Mouse (Mus musculus): ENCODE measurements around the gene Mecom.

The Mecom gene

DNA sequence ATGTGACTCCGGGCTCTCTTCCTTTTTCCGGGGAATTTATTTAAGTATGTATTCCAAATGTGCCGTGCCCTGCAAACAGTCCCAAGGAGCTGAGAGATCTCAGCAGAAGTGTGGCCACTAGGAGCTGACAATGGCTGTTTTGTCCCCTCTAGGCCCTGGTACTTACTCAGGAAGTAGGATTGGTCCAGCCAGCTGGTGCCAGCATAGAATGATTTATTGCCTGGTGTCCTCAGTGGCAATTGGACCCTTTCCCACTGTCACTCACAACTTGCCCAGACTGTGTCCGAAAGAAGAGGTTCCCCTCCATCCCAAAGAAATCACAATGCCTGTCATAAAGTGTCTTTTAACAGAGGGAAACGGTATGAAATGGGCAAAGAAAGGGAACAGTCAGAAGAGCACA lies 340.4 kb downstream of the Mecom start:
- no peak for DNase-seq (ENCODE audit: low spot score)

DNA sequence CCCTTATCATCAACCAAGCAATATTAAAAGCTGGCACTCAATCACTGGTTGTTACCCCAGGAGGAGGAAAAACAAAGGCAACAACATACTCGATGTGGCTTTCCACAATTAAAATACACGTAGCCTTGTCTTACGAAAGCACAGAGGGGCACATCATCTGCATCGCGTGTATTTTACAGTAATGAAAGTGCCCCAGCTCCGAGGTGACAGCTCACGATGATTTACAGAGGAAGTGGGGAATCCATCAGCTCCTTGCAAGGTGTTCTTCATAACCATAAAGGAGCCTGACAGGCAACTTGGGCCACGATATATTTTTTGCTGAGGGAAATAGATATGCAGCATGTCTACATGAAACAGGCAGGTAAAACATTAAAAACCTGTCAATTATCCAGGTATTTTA lies 341.7 kb downstream of the Mecom start:
- DNase-seq (ENCODE audit: low spot score): no peak

DNA sequence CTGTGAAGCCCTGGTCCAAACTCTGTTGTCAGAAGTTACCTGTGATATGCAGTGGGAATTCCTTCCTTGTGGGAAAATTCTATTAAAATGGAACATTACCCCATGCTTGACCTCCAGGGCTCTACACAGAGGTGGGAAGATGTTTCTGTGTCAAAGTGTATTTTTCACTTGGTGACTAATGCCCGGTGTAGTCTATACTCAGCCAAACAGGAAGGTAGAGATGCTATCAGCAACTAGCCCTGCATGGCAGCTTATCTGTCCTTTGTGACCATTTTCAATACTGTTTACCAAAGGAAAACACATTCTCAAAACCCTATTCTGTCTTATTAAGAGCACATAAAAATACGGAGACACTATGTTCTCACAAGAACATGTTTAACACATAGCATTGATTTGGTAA lies 344.0 kb downstream of the Mecom start:
- DNase-seq (ENCODE audit: low spot score): no peak

DNA sequence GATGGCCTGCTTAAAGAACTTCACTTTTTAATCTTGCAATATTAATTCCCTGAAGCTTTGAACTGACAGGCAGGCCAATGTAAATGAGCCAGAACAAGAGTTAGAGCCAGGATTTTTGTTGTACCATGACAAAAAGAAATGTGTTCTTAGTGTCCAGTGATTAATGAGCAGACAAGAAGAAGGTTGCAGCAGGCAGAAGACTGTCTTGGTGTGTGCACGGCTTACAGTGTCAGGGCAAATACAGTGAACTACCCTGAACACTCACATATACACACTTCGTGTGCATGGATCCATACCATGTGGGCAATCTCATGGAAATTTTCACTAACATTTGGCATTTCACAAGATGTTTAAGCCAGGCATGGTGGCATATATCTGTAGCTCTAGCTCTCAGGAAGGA lies 349.0 kb downstream of the Mecom start:
- DNase-seq (ENCODE audit: low spot score): no peak

DNA sequence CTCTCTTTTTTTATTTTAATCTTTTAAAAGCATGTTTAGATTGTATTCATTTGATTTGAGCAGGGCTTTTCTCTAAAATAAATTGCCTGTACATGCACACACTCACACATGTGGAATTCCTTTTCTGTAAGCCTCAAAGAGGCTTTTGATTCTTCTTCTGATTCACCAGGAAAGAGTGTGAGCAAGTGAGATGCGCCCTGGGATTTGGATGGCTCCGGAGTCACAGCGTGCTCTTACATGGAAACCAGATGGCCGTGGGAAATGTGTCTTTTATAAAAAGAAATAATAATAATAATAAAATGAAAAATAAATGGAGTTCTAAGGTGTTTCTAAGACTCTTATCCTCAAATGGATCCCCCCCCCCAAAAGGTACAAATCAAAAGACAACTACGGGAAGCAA lies 349.6 kb downstream of the Mecom start:
- no peak for DNase-seq (ENCODE audit: low spot score)

DNA sequence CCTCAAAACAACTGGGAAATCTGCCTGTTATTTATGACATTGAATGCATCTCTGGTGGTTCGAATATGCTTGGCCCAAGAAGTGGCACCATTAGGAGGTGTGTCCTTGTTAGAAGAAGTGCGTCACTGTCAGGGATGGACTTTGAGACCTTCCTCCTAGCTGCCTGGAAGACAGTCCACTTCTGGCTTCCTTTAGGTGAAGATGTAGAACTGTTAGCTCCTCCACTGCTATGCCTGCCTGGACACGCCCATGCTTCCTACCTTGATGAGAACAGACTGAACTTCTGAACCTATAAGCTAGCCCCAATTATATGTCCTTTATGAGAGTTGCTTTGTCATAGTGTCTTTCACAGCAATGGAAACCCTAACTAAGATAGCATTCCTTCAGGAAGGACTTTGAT lies 352.6 kb downstream of the Mecom start:
- DNase-seq (ENCODE audit: low spot score): no peak

DNA sequence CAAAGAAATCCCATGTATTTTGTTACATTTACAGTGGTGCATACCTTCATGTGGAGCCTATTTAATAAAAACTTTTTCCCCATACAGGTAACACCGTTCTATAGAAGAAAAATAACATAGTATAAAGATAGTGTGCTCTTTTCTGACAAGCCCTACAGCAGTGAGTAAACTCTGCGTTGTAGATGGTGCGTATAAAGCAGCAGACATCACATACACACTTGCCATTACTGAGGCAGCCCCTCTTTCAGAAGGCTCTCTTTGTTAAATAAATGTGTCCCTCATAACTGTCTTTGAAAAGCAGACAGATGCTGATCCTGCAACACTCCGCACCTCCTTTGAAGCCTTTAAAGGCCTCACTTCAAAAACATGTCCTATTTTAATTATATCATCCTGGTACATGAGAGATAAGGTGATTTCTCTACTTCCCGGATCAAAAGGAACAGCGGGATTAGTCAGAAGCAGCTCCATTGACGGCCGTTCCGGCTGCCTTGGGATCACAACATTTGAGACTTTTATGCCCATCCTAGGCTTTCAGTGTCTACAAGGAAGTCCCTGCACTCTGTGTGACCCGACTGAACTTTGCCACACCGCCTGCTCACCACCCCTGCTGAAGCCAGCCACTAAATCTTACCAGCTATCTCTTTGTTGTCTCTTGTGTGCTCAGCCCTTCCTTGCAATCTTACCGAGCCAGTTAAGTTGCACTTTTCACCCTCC lies 355.4 kb downstream of the Mecom start:
- no peak for DNase-seq (ENCODE audit: low spot score)

DNA sequence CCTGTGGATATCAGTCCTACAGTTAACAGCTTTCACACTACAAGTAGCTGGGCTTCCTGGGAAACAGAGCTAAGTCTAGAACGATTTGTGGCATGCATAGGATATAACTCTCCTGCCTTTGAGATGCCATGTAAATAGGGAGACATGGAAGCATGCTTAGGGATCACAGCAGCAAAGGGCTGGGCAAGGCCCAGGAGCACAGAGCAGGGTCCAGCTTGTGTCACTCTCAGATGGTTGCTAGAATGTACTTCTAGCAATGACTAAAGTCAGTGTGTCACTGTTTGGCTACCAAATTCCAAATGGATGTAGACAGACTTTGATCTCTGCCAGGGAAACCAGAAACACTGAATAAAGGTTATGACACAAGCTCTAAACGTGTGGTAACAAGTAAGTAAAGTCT lies 358.5 kb downstream of the Mecom start:
- DNase-seq (ENCODE audit: low spot score): no peak

DNA sequence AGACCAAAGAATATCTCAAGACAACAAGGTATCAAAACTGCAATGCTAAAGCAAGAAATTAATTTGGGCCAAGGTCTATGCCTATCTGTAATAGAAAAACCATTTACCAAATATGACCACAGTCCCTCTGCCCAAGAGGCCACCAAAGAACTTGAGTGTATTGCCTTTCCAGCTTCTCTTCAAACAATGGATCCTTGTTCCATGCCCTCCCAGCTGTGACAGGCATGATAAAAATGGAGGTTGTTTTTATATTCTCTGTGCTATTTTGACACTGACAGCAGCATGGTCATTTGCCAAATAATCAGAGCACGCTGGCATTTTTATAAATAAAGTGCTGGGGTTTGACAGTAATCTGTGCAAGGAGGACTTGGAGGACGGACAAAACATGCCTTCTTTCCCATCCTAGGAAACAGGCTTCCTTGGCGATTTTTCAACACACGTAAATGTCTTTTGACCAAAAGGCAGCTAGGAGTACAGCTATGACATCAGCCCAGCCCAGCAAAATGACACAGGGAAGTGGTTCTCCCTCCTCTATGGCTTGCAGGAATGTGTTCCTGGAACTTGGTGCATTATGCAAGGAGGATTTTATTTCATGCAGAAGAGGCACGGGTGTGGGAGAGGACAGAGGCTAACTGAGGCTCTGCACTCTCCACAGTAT lies 359.9 kb downstream of the Mecom start:
- DNase-seq (ENCODE audit: low spot score): no peak

DNA sequence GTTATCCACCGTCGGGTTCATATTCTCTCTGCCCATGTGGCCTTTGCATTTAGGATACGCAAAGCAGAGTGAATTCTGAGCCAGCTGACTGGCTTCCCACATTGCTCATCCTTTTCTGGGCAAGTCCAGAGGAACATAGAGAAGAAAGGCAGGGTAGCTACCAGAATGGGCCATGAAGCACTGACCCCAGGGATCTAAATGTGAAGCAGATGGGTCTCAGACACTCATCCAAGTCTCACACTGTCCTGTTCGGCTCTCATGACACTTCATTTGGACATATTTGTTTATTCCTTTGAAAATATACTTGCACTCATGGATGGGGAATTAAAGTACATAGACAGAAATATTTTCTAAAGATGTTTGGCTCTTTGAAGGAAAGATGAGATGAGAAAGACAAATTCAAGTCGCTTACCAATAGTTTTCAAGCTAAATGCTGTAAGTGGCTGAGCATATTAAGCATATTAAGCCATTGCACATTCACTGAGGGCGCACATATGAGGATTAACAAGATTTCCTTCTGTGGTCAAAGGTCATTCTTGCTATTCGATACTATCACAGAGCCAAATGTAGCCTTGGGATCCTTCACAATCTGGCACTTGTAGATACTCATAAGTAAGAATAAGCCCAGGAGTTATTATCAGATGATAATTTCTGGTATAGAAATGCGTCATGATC lies 365.9 kb downstream of the Mecom start:
- DNase-seq (ENCODE audit: low spot score): no peak

DNA sequence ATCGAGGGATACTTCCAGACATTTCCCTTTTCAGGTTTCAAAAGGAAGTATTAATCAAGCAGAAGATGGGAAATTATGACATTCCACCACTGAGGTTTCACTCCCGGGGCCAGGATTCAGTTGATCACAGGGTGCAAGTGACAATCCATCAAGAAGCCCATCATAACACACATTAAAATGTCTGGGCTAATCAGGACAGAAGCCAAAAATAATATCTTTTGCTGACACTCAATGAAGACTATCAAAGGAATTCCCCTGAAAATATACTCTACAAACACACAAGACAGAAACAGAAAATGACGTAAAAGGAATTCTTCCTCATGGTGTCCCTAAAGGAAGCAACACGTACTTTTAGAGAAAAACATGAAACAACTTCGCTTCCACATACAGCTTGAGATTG lies 371.2 kb downstream of the Mecom start:
- no peak for DNase-seq (ENCODE audit: low spot score)

DNA sequence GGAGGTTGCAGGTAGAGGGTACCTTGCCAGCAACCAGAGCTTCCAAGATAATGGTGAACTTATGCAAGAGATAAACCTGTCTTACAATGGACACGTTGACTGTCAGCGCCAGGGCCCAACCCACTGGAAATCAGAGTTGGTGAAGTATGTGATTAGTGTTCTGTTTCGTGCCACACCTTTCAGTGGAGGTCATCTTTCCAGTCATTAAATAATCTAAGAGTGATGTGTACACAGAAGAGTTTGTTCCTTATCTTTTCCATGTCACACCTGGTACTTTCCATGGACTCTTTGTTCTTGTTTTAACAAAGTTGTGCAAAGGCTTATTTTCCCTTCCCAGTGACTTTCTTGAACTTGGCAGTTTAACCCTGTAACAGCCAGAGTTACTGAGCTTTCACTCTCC lies 374.0 kb downstream of the Mecom start:
- DNase-seq (ENCODE audit: low spot score): no peak

DNA sequence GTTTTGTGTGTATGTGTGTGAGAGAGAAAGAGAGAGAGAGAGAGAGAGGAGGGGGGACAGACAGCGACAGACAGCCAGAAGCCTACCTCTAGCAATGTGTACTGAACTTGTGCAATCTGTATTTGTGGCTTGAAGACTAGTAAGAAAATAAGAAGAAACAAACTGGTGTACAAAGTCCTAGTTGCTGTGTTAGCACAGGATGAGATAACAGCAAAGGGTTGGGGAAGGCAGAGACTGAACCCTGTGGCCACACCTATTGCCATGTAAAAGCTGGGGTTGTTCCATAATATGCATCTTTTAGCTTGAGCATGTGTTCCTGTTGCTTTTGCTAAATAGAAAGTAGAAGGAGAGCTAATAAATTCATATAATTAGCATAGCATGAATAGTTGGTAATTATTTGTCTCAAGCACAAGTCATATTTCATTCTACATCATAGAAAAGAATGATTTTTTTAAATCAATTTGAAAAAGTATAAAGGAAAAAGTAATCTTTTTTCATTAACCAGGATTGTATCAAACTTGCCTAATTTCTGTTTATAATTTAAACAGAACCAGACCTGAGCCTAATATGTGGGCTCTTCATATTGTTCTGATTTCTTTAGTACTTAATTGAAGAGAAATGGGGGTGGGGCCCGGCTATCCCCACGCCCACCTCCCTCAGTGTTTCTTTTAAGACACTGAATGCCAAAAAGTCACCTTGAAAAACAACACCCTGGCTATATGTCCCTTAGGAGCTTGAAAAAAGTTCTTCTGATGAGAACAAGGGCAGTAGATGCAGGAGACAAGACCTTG lies 379.2 kb downstream of the Mecom start:
- no peak for DNase-seq (ENCODE audit: low spot score)

DNA sequence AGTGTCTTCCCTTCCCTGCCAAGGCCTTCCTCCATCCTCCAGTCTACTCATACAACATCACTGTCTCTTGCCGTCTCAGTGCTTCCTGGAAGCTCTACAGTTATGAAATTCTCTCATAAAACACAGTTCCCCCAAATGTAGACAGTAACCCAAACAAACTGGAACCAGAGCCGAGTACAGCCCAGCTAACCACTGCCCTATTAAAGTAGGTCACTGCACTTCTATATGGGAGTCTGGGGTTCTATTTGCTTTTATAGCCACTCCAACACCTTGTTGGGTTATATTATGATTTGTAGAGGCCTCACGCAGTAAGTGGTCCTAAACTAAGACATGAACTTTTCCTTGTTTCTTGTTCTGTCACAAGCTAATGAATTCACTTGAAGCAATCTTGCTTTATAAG lies 380.8 kb downstream of the Mecom start:
- DNase-seq (ENCODE audit: low spot score): no peak

DNA sequence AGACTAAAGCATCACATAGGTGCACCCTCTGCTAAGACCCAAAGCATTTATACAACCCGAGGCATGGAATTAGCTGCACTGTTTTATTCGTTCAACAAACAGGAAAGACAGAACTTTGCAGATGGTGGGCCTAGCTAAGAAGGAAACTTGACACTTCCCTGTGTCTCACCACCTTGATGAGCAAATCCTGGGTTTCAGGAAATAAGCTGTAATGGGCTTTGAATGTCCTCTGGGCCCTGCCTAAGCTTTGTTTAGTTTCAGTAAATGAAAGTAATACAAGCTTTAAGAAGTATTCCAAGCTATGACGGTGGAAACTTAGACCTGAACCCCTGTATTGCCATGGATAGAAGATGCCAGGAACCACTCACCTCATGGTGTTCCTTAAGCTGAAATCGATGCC lies 383.0 kb downstream of the Mecom start:
- no peak for DNase-seq (ENCODE audit: low spot score)

DNA sequence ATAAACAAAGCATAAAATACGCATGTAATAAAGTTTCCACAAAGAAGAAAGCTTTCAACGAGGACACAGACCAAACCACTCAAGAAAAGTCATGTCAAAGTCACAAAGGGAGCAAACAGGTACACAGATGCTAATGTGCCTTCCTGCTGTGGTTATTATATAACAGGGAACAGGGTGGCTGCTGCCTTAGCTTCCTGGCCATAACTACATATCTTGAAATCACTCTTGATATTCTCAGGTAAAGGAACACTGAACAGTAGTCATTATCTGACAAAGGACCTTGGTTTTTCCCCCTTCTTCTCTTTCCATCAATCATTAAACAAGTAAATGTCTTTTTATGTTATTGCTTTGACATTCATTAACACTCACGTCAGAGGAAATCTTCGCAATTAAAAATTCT lies 384.4 kb downstream of the Mecom start:
- no peak for DNase-seq (ENCODE audit: low spot score)

DNA sequence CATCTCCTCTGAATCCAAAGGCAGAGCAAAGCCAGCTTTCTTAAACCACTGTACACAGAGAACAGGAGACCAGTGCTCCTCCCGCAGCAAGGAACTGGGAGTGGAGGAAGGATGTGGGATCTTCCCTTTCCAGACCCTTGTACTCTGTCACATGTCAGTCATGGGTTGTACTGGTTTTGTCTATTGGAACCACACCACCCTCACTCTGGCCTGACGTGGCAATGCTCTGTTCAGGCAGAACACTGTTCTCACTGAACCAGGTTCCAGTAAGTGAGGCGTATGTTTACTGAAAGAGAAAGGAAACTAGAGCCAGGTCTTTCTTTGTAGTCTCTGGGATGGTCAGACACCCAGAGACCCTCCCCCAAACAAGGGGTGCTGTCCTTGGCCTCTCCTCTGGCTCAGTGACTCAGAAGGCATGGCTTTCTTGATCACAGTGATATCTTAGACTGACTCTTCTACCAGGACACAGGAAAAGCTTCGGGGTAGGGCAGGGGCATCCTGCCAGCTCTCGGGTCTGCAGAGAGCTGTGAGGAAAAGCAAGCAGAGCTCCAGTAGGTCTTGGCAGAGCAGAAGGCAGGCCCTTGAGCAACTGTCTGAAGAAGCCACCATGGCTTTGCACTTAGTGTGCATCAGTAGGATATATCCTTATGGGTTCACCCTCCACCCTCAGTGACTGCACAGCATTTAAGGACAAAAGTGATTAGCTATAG lies 386.7 kb downstream of the Mecom start:
- no peak for DNase-seq (ENCODE audit: low spot score)

DNA sequence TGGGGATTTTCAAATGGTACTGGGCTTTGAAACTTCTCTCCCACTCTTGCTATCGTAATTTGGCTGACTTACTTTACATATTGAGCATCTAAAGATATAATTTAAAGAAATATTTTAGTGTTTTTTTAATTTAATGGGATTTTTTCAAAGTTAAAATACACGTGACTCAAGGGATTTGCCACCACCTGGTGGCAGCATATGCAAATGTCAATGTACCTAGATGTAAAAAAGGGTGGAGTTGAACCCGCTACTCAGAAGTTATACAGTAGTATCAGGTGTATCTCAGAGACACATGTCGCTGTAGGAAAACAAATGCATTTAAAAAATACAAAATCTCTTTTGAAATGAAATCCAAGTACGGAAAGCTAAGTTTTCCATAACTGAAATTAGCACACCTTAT lies 387.5 kb downstream of the Mecom start:
- no peak for DNase-seq (ENCODE audit: low spot score)

DNA sequence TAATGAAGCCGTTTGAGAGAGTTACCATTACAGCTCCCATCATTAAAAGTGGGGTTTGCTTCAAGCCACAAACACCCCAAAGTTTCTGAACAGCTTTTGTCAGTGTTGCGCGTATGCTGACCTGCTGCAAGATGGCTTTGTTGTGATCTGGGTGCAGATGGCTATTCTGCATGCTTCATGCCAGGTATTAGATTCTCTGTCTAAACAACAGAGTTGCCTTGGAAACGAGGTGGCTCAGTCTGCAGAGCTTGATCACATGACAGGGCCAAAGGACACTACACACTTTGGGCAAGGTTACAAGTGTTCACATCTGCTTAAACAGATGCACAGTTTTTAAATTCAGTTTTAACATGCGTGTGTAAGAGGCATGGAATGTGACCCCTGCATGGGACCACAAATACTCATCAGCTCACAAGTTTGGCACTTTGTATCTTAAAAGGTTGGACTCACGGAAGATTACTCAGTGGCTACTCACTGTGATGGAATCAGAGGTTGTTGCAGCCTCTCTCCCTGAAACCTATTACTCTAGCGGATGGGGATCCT lies 390.6 kb downstream of the Mecom start:
- no peak for DNase-seq (ENCODE audit: low spot score)

DNA sequence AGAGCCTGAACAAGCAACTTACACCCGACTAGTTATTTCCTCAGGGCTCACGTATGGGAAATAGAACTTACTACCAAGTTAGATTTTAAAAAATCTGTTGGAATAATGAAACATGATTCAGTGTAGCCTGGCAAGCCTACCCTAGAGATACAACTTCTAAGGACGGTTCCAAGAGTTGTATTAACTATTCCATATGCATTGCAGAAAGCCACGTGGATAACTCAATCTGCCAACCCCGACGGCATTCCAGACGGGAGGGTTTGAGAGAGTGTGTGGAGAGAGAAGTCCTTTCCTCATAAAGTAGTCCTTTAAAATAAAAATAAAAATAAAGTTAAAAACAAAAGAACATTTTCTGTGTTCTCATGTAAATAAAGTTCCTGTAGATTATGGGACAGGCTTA lies 393.4 kb downstream of the Mecom start:
- DNase-seq (ENCODE audit: low spot score): no peak

DNA sequence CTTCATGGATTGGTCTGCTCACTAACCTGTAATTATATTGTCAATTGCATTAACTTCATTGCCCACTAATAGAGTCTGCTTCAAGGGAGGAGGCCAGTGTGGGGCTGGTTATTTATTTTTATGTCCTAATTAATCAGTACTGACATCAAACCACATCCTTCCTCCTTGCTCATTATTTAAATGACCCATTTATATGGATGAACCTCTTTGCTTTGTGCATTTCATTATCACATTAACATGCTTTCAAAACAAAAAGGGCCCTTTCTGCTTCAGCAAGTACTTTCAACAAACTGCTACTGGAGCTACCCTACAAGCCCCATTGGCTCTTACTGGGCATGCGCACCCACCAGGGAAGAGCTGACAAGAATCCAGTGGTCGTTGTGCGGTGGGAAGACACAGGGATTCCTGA lies 393.9 kb downstream of the Mecom start:
- DNase-seq (ENCODE audit: low spot score): no peak

DNA sequence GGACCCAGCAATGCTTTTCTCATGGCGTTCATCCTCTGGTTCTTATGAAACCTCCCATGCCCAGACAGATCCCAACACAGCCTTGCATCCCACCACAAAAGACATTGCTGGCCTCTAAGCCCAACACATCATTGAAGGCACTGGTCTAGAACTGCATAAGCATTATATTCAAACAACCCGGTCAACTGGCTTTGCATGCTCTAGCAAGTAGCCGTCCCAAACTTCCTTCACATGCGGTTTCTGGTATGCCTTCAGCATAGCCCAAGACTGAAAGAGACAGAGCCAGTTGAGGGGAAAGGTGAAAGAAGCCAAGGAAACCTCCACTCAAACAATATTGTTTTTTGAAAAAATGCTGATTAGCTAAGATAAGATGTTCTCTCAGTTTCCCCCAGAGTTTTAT lies 397.7 kb downstream of the Mecom start:
- no peak for DNase-seq (ENCODE audit: low spot score)
